Mouse (Mus musculus) hindbrain, embryonic 13.5 days (tissue): ENCODE data around the gene Vps26a. TPM values are rescaled to one million over a fixed set of nuclear protein-coding genes. Genes with fewer than 3 reads are reported as not detected.

Experiments
- polyA plus RNA-seq: library from polyadenylated mRNA; unstranded; fragments of >200 nt; fragmentation: Nextera tagmentation; extraction: Ambion mirVana; gene quantifications from 2 replicates; pipeline ENCODE4 v1.2.1, GENCODE M21; 2015

Gene Vps26a
- polyA plus RNA-seq, 1 experiment from 2014 or later, result 65.4 TPM

Other genes with a start within 250 kb of the Vps26a start
- not detected in 2 replicates for gene Tacr2, start 234.4 kb downstream of the Vps26a start, polyA plus RNA-seq
- 83.4 and 93.0 TPM in 2 replicates for gene Hk1, start 106.9 kb downstream of the Vps26a start, polyA plus RNA-seq
- gene Hkdc1, start 64.3 kb downstream of the Vps26a start, polyA plus RNA-seq, result 0.70 and 0.89 TPM in 2 replicates
- 1.4 and 1.6 TPM in 2 replicates for gene 4930507D05Rik, start 37.3 kb downstream of the Vps26a start, polyA plus RNA-seq
- 19.9 and 21.8 TPM in 2 replicates for gene Supv3l1, start 37.1 kb downstream of the Vps26a start, polyA plus RNA-seq
- 8.3 and 10.9 TPM in 2 replicates for gene Srgn, start 40.6 kb upstream of the Vps26a start, polyA plus RNA-seq
- gene Kif1bp, start 91.7 kb upstream of the Vps26a start, polyA plus RNA-seq, result 66.8 and 68.0 TPM in 2 replicates
- 17.1 and 17.7 TPM in 2 replicates for gene Ddx21, start 115.5 kb upstream of the Vps26a start, polyA plus RNA-seq
- 92.3 and 93.7 TPM in 2 replicates for gene Ddx50, start 164.4 kb upstream of the Vps26a start, polyA plus RNA-seq
- 2.1 and 3.0 TPM in 2 replicates for gene Stox1, start 239.3 kb upstream of the Vps26a start, polyA plus RNA-seq